Mouse (Mus musculus) naive thymus-derived CD4-positive, alpha-beta T cell, adult 2 months (primary cell): ENCODE measurements around the gene Parp8.

Experiments
- DNase-seq: peaks from one replicate; pipeline ENCODE4 v3.0.0-alpha.2; 2011; ENCODE audit warnings: low read depth

Gene Parp8

DNA sequence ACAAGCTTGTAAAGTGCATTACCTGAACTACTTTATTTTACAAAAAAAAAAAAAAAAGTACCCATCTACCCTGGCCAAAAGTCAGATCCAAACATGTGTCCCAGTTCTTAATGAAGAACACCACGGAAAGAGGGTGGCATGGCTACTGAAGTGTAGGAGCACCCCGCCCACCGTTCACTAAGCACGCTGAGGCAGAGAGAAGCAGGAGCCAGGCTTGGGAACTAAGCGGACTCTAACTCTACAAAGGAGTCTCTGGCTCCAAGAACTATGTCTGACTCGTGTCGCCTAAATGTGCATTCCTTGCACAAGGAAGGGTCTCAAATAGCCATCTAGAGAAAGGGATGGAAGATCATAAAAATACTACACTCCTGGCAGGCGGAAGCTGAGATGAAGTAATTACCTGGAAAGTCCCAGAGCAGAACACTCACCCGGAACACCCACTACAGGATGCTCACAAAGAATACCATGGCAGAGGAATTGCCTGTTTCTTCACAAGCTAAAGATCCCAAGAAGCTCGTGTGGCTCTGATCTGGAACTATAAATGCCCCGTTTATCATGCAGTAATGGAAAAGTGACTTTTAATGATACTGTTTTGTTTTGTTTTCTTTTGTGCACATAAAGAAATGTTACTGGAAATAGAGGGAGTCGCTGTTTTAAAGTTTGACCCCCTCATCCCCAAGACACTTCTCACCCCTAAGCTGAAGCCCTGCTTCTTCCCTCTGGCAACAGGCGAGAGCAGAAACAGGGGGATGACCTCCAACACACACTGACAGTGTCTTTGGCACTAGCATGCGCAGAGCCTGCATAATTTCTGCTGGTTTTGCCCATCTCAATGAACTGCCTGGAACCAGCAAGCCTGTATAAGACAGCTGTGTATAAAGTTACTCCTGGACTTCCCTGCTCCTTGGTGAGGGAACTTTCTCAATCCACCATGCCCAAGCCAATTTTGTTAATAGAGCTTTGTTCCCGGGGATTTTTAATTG lies 62.6 kb downstream of the Parp8 start:
- no peak for DNase-seq

DNA sequence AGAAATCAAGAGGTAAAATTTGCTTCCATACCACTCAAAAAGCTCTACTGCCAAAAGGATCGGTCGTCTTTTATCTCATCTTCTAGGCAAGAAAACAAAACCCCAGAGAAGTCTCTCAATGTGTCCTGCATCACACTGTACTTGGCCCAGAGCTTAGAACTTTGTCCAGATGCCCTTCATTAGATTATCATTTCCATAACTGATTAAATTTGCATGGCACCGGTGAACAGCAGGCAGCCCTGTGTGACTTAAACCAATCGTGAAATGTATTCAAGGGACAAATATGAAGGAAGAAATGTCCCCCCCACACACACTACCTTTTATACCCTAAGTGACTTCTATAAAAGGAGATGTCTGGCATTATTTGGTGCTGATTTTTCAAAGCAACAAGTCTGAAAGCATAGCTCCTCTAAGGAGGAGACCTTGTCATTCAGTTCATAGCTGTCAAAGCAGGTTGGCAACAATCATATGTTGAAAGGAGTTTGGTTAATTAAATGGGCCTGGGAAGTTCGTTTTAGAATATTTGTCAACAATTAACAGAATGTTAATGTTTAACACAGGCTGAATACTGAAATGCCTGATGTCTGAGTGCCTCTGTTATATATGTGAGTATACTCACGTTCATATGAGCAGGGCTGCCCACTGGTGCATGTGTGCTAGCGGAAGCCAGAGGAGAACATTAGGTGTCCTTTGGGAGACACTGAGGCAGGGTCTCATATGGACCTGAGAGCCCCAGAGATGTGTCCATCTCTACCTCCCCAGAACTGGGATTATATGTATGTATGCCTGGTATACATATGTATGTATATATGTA lies 66.4 kb downstream of the Parp8 start:
- DNase-seq: no peak

- DNase-seq: no peak
Measured at GRCm38 (mm10) chr13:116957577-116957976, 67.8 kb downstream of the Parp8 start.

DNA sequence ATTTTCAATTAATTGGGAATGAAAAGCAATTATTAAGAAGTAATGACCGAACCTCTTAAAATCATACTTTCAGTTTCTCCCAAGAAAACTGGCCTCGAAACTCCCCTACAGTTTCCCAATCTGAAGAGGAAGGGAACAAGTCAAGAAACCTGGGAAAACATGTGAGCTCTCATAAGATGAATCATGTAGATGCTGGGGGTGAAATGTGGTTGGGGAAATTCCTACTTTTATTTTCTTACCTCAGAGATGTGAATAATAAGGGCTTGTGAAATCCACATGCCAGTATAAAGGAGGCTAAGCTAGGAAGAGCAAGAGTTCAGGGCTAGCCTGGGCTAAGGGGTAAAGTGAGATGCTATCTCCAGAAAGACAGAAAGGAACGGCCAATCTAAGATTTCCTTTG lies 74.0 kb downstream of the Parp8 start:
- DNase-seq: no peak

DNA sequence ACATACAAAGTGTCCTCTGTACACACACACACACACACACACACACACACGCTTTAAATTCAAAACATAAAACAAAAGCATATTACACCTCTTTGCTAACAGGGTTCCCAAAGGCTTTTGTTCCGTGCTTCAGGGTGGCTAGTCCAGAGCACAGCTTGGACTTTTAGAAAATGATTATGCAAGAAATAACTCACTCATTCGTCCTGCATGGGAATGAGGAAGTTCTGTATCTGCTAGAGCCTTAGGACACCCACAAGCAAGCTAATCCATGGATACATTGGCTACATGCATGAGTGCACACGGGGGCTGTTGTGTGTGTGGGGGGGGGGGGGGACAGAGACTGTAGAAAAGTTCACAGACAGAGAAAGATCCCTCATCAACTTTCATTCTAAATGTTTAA lies 75.8 kb downstream of the Parp8 start:
- no peak for DNase-seq

GRCm38 (mm10) chr13:116949056-116949455 lies 76.3 kb downstream of the Parp8 start:
- DNase-seq: no peak

GRCm38 (mm10) chr13:116948299-116948659 lies 77.1 kb downstream of the Parp8 start:
- DNase-seq: no peak

- DNase-seq: no peak
Measured at GRCm38 (mm10) chr13:116947611-116948298, 77.6 kb downstream of the Parp8 start.

GRCm38 (mm10) chr13:116946566-116946965 lies 78.8 kb downstream of the Parp8 start:
- no peak for DNase-seq

DNA sequence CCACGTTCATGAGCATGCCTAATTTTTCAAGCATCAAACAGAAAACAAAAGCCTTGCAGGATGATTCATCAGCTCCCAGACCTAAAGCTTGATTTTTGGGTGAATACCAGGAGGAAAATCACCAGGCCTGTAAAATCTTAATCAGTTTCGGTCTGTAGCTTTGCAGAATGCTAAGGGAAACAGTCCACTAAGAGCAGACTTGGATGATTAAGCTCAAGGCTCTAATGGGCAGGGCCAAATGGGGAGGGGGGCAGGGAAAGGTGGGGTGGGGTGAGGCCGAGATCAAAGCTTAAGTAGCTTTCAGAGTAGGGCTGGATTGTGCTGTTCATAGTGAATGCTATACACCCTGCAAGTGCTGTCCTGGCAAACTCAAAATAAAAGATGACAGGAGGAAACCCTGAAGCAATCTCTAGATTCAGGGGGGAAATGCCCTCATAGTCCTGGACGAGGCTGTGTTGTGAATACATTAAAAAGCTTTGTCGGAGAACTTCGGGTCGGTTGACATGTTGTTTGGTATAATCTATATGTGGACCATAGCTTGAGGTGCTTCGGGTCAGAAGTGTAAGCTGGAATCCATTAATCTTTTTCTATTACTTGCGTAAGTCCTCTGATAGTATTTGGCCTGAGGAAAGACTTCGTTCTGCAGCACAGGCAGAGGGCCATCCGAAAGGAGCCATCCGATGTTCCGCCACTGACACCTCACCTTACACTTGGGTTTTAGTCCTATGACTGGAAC lies 83.9 kb downstream of the Parp8 start:
- DNase-seq: no peak

GRCm38 (mm10) chr13:116940761-116941160 lies 84.6 kb downstream of the Parp8 start:
- no peak for DNase-seq

- DNase-seq: peak; percentile 58
Measured at GRCm38 (mm10) chr13:116937019-116937418, 88.3 kb downstream of the Parp8 start.

DNA sequence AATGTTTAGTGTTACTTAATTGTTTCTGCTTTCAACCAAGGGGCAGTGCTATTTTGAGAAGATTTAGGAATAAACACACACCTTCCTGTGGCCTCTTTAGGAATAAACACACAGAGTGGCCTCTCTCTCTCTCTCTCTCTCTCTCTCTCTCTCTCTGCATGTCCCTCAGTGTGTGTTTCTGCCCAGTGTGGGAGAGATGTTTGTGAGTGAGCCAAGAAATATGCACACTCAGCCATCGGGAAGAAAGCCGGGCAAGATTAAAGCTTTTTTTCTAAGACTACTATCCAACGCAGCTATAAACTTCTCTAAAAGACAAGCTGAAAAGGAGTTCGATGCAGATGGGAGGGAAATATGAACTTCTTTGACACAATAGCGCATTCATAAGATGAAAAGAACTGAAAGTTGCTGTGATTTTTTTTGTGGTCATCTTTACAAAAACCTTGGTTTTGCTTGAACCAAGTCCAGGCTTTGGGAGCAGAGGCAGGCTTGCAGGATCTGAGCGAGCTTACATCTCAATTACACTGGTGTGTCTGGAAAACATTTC lies 107.9 kb downstream of the Parp8 start:
- DNase-seq: no peak

- no peak for DNase-seq
Measured at GRCm38 (mm10) chr13:116908284-116908683, 117.1 kb downstream of the Parp8 start.

DNA sequence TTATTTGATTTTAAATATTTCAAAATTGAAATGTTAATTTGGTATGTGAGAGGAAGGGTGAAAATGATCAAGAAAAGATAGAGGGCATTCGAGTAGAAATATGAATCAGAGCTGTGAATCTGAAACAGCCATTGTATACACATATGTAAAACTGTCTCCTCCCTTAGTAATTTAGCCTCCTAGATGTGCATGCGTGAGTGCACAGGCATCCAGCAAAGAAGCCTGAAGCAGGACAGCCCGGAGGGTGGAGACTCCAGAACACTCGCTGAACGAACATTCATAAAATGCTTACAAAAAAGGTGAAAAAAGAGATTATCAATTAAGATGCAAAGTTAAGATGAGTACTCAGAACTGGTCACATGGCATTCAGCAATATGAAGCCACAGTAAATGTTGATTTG lies 121.9 kb downstream of the Parp8 start:
- DNase-seq: no peak

- no peak for DNase-seq
Measured at GRCm38 (mm10) chr13:116898395-116898794, 126.9 kb downstream of the Parp8 start.

- DNase-seq: no peak
Measured at GRCm38 (mm10) chr13:116897711-116898110, 127.6 kb downstream of the Parp8 start.

GRCm38 (mm10) chr13:116884422-116884942 lies 140.9 kb downstream of the Parp8 start:
- no peak for DNase-seq

- no peak for DNase-seq
Measured at GRCm38 (mm10) chr13:116882226-116882625, 143.1 kb downstream of the Parp8 start.

GRCm38 (mm10) chr13:116879580-116880192 lies 145.7 kb downstream of the Parp8 start:
- DNase-seq: no peak

DNA sequence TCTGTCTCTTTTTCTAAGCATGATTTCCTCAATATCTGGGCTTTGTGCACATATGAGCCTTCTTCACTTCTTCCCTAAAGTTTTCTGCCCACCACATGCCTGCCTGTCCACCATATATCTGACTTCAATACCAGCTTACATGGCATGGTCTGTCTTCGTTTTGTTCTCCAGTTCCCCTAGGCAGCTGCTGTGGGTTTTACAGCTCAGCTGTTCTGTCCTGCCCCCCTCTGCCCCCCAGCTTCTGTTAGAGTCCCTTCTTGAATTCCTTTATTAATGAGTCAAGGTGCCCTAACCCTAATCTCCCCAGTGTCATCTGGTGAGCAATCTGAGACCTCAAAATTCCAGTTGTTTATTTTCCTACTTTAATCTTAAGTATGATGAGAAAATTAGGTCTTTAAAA lies 155.1 kb downstream of the Parp8 start:
- no peak for DNase-seq
